Mouse (Mus musculus) kidney, adult 11 months (tissue): Measurements from ENCODE around the gene Tmem239.
"Not testable (repeated sequence)": the region's sequence is repeated elsewhere in the genome, so short reads cannot be mapped to it uniquely, and the experiment has no call there.

Experiments used
- DNase-seq: peaks from one replicate; pipeline ENCODE4 v3.0.0; 2022

Gene Tmem239

DNA sequence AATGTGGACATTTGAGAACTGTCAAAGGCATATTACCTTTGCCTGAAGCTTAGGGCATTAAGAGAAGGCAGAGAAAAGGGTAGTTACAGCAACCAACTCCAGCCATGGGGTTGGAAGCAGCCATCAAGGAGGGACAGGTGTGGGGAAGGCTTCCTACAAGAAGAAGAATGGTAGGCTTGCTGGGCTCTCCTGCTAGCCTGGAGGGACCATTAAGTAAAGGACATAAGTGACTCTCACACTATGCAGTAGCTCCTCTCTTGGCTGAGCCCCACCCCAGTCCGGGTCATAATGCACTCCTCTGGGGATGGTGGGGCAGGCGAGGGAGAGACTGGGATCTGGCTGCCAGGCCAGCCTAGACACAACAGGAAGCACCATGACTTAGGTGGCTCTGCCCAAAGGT is at the start of gene Tmem239:
Gene Tmem239 (plus strand): TSS at position 301 of the 400 bp plus-strand sequence.
- no peak for DNase-seq

DNA sequence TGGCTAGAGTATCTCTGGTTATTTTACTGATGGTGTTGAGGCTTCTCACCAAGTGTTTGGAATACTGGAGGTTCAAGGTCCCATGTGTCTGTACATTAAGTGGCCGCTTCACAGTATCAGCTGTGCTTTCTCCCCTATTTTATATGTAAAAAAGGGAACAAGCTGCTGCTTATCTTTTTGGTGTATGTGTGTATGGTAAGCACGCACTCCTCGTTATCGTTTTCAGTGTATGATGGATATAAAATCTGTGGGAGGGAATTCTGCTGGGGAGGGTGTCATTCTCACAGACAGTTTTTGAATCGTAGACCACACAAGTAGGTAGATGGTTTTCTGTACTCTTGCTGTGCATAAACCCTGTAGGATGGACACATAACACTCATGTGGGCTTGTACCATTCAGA is 48.7 kb upstream of the Tmem239 start:
- DNase-seq: no peak

DNA sequence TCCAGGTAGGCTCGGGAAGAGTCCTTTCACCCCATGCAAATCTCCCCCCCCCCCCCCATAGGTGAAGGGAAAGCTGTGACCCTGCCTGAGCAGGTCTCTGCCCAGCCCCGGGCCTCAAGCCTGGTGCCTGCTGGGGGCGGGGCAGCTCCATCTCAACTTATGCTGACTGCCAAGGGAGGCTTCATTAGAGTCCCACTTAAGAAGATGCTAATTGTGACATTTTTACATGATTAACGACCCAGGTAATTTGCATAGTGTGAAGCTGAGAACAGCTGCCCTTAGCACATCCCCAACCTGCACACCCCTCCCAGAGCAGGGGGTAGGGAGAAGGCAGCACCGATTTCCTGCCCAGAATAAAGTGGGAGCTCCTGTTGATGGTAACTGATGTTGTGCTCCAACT is 47.4 kb upstream of the Tmem239 start:
- no peak for DNase-seq

DNA sequence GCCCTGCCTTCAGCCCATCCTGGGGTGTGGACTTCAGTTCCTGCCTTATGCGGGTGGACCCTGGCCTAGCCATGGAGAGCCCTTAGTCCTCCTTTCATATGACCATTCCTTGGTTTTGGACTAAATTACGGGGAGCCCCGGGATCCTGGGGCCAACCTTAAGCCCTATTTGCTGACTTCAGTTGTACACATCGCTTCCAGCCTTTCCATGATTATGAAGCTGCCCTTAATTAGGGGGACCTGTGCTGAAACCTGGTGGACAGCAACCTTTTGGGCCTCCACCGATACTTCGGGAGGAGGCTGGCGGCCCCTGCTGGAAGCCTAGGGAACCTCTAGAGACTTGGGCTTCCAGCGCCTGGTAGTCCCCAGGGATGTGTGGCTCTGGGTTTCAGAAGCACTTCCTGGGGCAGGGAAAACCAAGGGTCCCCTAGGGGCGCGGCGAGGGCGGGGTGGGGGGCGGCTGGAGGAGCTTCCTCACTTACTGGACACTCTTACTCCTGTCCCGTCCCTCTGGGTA is 43.7 kb upstream of the Tmem239 start:
- DNase-seq: peak; percentile 7

DNA sequence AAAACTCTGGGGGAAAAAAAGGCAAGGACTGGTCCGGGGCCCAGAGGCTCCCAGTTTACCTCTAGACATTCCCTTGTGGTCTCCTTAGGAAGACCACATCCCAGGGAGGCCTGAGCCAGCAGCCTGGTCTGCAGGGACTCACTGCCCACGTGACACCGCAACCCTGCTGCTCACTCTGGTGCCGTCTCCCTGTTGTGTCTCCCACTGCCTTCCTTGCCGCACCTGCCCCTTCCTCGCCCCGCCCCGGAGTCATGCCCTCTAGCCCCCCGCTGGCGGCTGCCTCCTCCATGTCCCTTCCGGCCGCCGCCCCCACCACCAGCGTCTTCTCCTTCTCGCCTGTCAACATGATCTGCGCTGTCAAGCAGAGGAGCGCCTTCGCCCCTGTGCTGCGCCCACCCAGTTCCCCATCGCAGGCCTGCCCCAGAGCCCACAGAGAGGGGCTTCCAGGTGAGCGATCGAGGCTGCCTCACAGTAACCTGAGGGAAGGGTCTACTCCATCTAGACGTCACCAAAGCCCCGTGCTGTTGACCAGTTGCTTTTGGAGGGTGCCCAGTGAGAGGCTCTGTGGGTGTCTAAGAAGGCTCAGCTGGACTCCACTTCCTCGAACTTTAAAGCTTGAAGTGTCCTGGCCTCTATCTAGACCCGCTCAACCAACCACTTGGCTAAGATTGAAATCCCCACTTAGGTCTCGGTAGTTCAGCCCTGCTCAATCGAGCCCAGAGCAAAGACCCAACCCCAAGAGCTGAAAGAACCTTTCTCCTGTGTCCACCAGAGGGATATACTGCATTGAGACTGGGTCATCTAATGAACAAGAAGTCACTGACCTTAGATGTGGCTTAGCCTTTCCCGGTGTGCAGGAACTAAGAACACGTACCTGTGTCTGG is 40.8 kb upstream of the Tmem239 start:
- no peak for DNase-seq

DNA sequence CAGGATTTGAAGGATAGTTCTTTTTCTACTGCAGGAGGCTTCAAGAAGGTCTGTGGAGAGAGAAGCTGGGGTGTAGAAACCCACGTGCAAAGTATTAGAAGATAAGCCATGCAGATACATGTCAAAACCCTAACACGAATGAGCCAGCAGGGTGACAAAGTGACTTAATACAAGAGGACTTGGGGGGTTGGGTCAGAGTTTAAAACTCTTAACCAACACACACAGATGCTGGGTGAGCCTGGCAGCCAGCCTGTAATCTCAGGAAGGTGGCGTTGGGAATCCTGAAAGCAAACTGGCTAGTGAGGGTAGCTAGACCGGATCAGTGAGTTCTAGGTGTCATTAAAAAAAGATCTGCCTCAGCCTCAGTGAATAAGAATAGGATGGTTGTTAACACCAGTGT is 38.9 kb upstream of the Tmem239 start:
- DNase-seq: no peak

DNA sequence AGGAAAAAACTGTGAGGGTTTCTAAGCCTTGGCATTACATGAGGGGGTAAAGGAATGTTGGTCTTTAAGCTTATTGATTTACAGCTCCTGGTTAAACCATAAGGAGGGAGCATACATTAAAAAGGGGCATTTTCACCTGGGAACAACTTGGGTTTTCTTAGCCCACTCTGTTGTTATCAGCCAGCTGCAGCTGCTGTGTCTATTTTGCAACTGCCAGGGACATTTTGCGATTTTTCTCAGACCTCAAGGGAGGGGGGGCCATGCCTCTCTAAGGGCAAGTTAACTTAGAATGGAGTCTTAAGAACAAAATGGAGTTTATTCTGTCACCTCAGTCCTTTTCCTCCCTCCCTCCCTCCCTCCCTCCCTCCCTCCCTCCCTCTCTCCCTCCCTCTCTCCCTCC is 33.3 kb upstream of the Tmem239 start:
- not testable (repeated sequence) for DNase-seq

DNA sequence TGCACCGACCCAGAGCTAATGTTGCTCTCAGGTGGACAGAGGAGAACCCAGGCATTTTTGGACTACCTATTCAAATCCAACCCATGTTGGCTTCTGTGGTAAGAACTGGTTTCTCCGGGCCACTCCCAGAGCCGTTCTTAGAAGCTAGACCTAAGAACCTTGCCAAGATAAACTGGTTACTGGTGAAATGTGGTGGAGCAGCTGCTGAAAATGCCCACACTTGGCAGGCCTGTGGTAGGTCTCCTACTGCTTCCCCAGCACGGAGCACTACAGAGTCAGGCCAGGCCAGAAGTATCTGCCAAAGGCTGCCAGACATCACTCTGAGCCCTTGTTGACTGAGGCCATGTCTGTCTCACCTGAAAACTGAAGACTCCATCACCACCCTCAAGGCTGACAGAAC is 31.3 kb upstream of the Tmem239 start:
- no peak for DNase-seq

DNA sequence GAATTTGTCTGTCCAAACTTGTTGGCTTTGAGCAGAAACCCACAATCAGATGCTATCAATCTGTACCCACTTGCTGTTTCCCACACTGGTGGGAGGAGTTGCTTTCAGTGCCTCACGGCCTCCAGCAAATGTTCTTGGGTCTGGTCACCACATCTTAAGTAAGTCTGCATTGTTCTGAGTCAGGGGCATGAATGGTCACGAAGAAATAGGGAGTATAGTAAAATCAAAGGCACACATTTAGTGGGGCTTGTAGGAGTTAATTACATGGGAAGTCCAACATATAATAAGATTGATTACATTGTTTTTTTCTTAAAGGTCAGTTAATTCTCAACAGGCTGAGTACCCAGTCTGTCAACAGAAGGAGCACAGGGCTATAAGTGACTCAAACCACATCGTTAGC is 23.1 kb upstream of the Tmem239 start:
- DNase-seq: no peak

DNA sequence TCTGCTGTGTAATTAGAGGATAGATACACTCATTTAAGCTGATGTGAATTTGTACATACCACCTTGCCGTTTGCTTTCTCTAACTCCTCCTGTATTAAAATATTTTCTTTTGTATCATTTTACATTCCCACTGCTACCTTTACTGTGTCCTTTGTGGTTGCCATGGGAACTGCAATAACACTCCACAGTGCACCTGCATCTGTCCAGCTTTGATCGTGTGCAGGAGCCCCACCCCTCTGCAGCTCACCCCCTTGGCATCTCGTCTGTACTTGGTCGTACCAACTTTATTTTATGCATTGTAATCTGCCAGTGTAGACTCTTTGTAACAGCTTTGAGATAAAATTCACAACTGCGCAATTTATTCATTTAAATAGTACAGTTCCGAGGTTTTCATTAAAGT is 22.4 kb upstream of the Tmem239 start:
- DNase-seq: no peak

DNA sequence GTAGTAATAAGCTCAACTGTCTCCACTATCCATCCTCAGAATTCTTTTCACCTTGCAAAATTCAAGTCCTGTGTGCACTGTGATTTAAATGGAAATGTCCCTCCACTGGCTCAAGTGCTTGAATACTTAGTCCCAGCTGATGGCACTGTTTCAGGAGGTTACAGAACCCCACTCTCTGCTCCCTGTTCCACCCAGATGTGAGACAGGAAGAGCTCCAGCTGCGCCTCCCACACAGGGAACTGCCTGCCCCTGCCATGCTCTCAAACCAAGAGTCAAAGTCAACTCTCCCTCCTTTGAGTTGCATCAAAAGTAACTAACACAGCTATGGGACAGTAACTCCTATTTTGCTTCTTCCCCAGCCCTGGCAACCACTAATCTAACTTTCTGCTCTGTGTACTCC is 20.1 kb upstream of the Tmem239 start:
- DNase-seq: no peak

DNA sequence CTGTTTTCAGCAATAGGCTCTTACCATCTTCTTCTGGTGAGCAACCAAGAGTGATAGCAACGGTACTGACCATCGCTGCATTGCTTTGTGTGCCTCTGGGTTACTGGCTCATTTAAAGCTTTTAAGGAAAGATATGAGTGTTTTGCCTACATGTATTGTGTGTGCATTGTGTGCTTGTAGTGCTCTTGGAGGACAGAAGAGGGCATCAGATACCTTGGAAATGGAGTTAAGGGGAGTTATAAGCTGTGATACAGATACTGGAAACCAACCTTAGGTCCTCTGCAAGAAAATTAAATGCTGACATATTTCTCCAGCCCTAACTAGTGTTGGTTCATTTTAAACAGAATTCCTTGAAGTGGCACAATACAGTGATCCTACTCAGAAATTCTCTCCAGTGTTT is 17.5 kb upstream of the Tmem239 start:
- no peak for DNase-seq

DNA sequence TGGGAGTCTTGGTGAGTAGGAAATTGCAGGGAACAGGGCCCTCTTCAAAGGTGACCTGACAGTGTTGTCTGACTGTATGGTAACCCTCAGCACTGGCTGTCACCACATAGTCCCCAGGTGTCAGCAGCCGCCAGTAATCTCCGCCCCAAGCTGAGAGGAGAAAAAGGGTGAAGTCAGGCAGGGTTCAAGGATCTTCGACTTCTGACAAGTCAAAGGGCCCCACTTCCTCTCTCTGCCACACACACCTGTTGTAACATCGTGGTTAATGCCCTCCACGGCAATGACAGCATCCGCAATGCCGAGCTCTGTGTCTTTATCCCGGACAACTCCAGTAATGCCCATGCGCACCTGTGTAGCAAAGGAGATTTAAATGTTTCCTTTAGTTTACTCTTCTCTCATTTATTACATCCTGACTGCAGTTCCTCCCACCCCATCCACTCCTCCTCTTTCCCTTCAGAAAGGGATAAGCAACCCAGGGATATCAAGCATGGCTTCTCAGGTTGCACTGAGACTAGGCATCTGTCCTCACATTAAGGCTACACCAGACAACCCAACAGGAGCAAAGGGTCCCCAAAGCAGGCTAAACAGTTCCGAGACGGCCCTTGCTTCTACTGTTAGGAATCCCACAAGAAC is 15.2 kb upstream of the Tmem239 start:
- DNase-seq: no peak

DNA sequence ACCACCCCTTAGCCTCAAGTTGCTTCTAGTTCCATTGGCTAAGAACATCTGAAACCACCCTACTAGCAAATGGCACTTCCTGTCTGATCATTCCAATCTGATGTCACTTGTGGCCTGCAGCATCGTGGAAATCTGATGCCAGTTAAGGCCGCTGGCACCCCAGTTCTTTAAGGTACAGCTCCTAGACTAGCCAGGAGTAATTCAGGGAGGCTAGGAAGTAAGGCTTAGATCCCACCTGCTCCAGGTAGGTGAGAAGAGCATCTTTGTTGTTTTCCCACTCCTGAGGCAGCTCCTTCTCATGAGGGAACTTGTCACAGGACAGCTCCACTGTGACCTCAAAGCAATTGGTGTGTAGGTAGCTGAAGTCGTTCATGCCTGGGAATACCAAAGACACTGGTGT is 13.4 kb upstream of the Tmem239 start:
- no peak for DNase-seq

DNA sequence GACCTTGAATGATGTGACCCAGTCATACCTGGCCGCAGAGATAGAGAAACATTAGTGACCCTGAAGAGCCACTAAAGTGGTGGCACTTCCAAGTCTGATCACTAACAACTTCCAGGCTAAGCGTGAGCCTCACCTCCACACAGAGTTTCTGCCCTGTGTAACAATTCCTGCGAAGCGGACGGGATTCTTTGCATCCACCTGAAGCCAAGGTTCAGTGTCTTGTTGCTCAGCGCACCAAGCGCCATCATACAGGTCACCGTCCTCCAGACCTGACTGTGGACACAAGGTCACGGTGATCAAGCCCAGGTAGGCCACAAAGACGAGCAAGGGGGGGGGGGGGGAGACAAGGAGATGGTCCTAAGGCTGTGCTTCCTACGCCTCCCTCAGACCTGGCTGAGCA is 10.6 kb upstream of the Tmem239 start:
- DNase-seq: no peak

DNA sequence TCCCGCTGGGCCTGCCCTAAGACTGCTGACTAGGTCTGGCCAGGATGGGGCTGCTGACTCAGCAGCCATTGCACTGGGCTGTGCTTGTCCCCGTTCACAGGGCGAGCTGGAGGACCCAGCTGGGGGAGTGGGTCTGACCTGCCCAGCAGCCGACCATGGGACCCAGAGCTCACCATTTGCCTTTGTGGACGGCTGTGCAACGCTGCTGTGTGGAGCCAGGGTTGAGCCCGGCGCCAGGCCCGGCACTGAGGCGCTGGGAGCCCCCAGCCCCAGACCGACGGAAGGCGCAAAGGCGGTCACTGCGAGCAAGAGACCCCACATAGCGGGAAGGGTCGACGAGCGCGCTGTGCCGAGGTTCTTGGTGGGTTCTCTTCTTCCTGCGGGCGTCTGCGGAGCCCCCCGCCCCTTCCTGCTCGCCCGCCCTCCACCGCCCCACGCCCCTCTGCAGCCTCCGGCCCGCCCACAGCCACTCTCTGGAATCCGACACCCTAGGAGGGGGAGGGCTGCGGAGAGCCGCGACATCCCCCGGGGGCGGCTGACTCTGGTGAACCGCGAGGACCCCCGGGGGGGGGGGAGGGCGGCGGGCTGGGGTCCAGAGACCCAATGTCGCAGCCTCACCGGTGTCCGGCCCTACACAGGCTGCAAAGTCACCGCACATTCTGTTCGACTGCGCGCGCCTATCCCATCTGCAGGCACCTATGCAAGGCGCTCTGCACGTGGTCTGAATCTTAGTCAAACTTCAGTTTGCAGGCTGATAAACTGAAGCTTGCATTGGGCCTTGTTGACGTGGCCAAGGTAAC is 8.9 kb upstream of the Tmem239 start, which contains the start of gene Cpxm1:
Gene Cpxm1 (minus strand): TSS at position 389 of the 800 bp plus-strand sequence.
- no peak for DNase-seq

DNA sequence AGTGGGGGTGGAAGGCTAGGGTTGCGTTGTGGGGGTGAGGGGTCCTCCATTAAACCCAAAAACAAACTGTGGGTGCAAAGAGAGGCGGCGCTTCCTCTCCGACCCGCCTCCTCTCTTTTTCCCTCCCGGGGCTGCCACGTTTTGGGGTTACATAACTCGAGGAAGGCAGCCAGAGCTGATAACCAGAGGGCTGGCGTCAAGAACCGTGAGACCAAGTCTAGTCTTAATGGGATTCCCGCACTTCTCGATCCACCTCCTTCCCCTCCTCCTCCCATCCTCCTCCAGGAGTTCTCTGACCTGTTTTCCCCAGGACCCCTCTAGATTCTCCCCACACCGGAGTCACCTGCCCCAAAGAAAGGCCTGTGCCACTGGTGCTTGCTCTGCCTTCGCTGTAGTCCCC is 8.2 kb upstream of the Tmem239 start:
- DNase-seq: no peak

DNA sequence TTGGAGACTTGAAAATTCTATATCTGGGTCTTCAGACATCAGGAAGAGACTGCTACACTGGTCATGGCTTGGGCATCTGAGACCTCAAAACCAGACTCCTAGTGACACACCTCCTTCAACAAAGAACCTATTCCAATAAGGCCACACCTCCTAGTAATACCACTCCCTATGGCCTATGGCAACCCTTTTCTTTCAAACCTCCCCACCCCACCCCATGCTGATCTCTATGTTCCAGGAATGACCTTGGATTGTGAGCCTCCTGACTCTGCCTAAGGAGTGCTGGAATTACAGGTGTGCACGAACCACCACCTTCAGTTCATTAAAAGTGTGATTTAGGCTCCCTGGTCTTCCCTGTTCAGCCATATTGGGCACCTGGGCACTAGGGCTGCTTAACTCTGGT is 6.2 kb upstream of the Tmem239 start:
- no peak for DNase-seq

DNA sequence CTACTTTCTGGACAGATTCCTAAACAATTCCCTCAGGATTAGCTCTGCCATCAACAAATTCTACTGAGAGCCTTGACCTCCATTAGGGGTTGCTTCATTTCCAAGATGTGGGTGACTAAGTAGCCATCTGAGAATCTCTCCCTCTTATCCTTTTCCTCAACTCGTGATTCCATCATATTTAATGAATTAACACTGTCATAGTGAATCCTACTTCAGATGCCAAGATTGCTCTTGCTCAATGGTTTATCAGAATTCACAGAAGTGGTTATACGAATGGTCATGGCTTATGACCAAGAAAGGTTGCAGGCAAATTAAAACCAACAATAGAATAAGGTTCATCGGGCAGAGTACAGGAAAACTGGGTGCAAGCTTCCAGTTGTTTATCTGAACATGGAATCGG is 4.4 kb upstream of the Tmem239 start:
- no peak for DNase-seq

DNA sequence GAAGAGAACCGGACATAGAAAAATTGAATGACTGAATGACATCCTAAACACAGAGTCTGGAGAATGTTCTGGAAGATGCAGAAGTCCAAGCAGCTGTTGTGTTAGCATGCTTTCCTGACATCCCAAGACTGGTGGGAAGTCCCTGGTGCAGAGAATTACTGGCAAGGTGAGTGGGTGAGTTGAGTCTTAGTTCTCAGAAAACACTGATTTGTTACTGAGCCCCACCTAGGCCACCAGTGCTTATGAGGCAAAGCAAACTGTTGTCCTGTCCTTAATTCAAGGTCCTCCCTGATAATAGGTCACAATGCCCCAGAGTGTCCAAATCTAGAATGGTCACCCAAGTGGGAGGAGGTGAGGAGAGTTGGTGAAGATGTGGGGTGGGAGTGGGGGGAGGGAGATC is 1.3 kb upstream of the Tmem239 start, which contains the start of the genes Gm28372 and 1700020A23Rik:
Gene Gm28372 (plus strand): TSS at position 301 of the 400 bp plus-strand sequence.
Gene 1700020A23Rik (plus strand): TSS at position 321 of the 400 bp plus-strand sequence.
- DNase-seq: no peak

DNA sequence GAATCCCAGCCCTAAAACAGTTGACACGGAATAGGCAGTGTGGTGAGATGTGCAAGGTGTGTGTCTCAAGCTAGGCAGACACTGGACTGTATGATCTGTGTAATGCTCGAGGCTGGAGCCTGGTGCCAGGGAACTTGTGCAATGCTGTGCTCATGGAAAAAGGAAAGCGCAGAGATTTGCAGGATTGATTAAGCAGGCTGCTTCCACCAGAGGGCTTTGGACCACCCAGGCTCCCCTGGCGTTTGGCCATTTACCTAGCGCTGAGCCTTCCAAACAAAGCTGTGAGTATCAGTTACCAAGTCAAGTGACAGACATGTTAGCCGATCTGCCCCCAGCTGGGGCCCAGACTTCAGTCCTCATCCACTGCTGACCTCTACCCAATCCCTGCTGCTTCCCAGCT is 1.9 kb downstream of the Tmem239 start:
- no peak for DNase-seq

DNA sequence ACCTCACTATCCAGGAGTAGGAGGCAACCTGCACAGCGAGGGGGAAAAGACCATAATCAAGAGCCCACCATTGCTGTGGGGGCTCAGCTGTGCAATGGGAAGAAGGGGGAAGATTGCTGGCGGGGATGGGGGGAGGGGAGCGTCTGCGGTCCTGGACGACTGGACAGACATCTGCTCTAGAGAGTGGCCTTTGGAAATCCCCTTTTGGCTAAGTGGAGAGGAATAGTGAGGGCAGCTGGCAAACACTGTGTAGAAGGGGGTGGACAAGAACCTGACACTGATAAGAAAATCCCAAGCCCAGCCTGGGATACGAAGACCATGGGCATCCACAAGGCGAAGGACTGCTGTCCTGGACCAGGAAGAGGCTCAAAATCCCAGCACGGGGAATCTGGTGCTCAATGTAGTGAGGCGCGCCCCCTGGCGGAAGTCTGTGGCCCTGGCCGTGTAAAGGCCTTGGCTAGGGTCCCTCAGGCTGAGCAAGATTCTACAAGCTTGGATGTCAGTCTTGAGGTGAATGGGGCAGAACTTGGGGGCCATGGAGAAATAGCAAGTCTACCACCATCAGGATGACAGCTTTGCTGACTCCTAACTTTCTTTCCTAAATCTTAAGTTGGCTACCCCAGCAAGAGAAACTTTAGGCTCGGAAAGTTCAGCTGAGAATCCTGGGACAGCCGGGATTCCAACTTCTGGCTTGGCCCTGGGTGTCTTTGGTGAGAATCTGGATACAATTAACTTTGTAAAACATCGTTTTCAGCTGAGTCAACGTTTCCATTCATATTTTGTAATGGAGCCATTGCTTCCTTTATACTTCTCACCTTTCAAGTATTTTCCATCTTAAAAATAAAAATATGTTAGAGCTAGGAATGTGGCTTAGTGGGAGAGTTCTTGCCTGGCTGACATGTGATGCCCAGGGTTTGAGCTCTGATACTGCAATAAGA is 5.5 kb downstream of the Tmem239 start:
- peak; percentile 63 for DNase-seq
